Mouse (Mus musculus): ENCODE measurements around the gene Arvcf.

DNA sequence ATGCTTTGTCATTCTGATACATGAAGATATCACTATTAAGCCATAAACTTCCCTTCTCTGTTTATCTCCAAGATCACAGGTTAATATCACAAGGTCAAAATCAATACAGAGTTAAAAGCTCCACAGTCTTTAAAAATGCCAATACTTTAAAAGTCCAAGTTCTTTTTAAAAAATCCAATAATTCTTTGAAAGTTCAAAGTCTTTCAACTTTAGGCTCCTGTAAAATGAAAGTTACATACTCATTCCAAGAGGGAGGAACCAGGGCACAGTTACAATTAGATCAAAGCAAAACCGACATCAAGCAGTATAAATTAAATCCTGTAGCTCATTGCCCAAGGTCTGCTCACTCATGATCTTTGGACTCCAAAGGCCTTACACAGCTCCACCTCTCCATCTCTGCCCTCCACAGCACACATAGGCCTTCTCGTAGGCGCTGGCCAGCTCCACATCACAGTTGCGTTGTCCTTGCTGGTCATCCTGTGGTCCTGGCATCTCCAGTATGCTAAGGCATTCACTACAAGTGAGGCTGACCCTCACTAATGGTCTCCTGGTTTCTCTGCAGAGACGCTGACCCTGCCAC, 85.4 kb downstream of the Arvcf start:
- TF ChIP-seq GATA1 (IDR thresholded peaks at IDR 0.05; ENCODE audit: borderline replicate concordance, low read length) (no peak), FLI1 (IDR thresholded peaks at IDR 0.05; ENCODE audit: low read length) (no peak)
